Mouse (Mus musculus): ENCODE data around the gene Arpp21. TPM values are rescaled to one million over a fixed set of nuclear protein-coding genes. Genes with fewer than 3 reads are reported as not detected.
A peak's percentile ranks its signal among the peaks of the same experiment; 100 is the strongest.

Arpp21 gene
- 0.82 and 1.1 TPM in 2 replicates for polyA plus RNA-seq (2015; fragmentation: Nextera tagmentation; extraction: Ambion mirVana)

GRCm38 (mm10) chr9:112235696-112236397, at the start of gene Arpp21:
TSS of gene Arpp21 (minus strand) at chr9:112235938.
- H3K4me3 ChIP-seq (ENCODE audit: low read depth, low read length) = no peak within 1 kb of the TSS
- no peak within 1 kb of the TSS for H3K9ac ChIP-seq (ENCODE audit: low read depth, low read length)
- no peaks in the 10 kb centered on the region for H3K36me3 ChIP-seq (ENCODE audit: control insufficient read depth, insufficient read depth)
- no peaks in the 10 kb centered on the region for H3K9me3 ChIP-seq (ENCODE audit: control insufficient read depth)
- H3K4me2 ChIP-seq (replicated peaks; ENCODE audit: low read depth) = peak within 1 kb of the TSS; percentile 35
- H3K27me3 ChIP-seq (replicated peaks; ENCODE audit: control insufficient read depth, insufficient read depth, low read length) = peaks cover 23% of the 10 kb centered on the region
- H3K27ac ChIP-seq (ENCODE audit: low read depth, low read length) = no peak within 1 kb of the TSS
- H3K4me1 ChIP-seq (replicated peaks; ENCODE audit: control insufficient read depth, insufficient read depth, low read length) = no peaks in the 10 kb centered on the region
- no peak for ATAC-seq
- WGBS = 24% methylated on average over 16 of the region's 16 CpGs
- no peak for TF ChIP-seq CTCF (IDR thresholded peaks at IDR 0.05; ENCODE audit: low read depth)

GRCm38 (mm10) chr9:112272426-112272969, 36.8 kb upstream of the Arpp21 start:
- no peak for ATAC-seq
- 79% methylated on average over 8 of the region's 8 CpGs for WGBS

GRCm38 (mm10) chr9:112264982-112265641, 29.4 kb upstream of the Arpp21 start:
- Histone ChIP-seq H3K27ac (ENCODE audit: low read depth, low read length) (no peak overlapping the region), H3K4me2 (replicated peaks; ENCODE audit: low read depth) (no peak overlapping the region), H3K27me3 (replicated peaks; ENCODE audit: control insufficient read depth, insufficient read depth, low read length) (no peaks in the 10 kb centered on the region), H3K36me3 (ENCODE audit: control insufficient read depth, insufficient read depth) (no peaks in the 10 kb centered on the region), H3K9me3 (ENCODE audit: control insufficient read depth) (no peaks in the 10 kb centered on the region), H3K4me1 (replicated peaks; ENCODE audit: control insufficient read depth, insufficient read depth, low read length) (no peaks in the 10 kb centered on the region), H3K9ac (ENCODE audit: low read depth, low read length) (no peak overlapping the region), H3K4me3 (ENCODE audit: low read depth, low read length) (no peak overlapping the region)
- WGBS = 69% methylated on average over 4 of the region's 4 CpGs
- no peak for TF ChIP-seq CTCF (IDR thresholded peaks at IDR 0.05; ENCODE audit: low read depth)
- ATAC-seq = no peak

More at GRCm38 (mm10) chr9:112272426-112272969, 36.8 kb upstream of the Arpp21 start:
- H3K4me1 ChIP-seq (replicated peaks; ENCODE audit: control insufficient read depth, insufficient read depth, low read length) = no peaks in the 10 kb centered on the region
- no peak for TF ChIP-seq CTCF (IDR thresholded peaks at IDR 0.05; ENCODE audit: low read depth)
- no peaks in the 10 kb centered on the region for H3K36me3 ChIP-seq (ENCODE audit: control insufficient read depth, insufficient read depth)
- no peaks in the 10 kb centered on the region for H3K9me3 ChIP-seq (ENCODE audit: control insufficient read depth)
- no peak overlapping the region for H3K4me3 ChIP-seq (ENCODE audit: low read depth, low read length)
- H3K9ac ChIP-seq (ENCODE audit: low read depth, low read length) = no peak overlapping the region
- H3K27me3 ChIP-seq (replicated peaks; ENCODE audit: control insufficient read depth, insufficient read depth, low read length) = no peaks in the 10 kb centered on the region
- H3K4me2 ChIP-seq (replicated peaks; ENCODE audit: low read depth) = no peak overlapping the region
- H3K27ac ChIP-seq (ENCODE audit: low read depth, low read length) = no peak overlapping the region

- no peak for TF ChIP-seq CTCF (IDR thresholded peaks at IDR 0.05; ENCODE audit: low read depth)
- 81% methylated on average over 16 of the region's 16 CpGs for WGBS
- no peaks in the 10 kb centered on the region for H3K27me3 ChIP-seq (replicated peaks; ENCODE audit: control insufficient read depth, insufficient read depth, low read length)
- H3K4me1 ChIP-seq (replicated peaks; ENCODE audit: control insufficient read depth, insufficient read depth, low read length) = no peaks in the 10 kb centered on the region
- no peak overlapping the region for H3K27ac ChIP-seq (ENCODE audit: low read depth, low read length)
- no peak for ATAC-seq
- no peak overlapping the region for H3K9ac ChIP-seq (ENCODE audit: low read depth, low read length)
- no peak overlapping the region for H3K4me2 ChIP-seq (replicated peaks; ENCODE audit: low read depth)
- H3K9me3 ChIP-seq (ENCODE audit: control insufficient read depth) = no peaks in the 10 kb centered on the region
- no peaks in the 10 kb centered on the region for H3K36me3 ChIP-seq (ENCODE audit: control insufficient read depth, insufficient read depth)
- no peak overlapping the region for H3K4me3 ChIP-seq (ENCODE audit: low read depth, low read length)
Observed at GRCm38 (mm10) chr9:112261986-112262901, 26.5 kb upstream of the Arpp21 start.

GRCm38 (mm10) chr9:112261556-112261955, 25.8 kb upstream of the Arpp21 start:
- no peaks in the 10 kb centered on the region for H3K36me3 ChIP-seq (ENCODE audit: control insufficient read depth, insufficient read depth)
- WGBS = 81% methylated on average over 2 of the region's 2 CpGs

More at GRCm38 (mm10) chr9:112261556-112261955, 25.8 kb upstream of the Arpp21 start:
- H3K4me1 ChIP-seq (replicated peaks; ENCODE audit: control insufficient read depth, insufficient read depth, low read length) = no peaks in the 10 kb centered on the region
- H3K27me3 ChIP-seq (replicated peaks; ENCODE audit: control insufficient read depth, insufficient read depth, low read length) = no peaks in the 10 kb centered on the region
- H3K4me2 ChIP-seq (replicated peaks; ENCODE audit: low read depth) = no peak overlapping the region
- no peak for TF ChIP-seq CTCF (IDR thresholded peaks at IDR 0.05; ENCODE audit: low read depth)
- H3K9ac ChIP-seq (ENCODE audit: low read depth, low read length) = no peak overlapping the region
- ATAC-seq = no peak
- no peak overlapping the region for H3K4me3 ChIP-seq (ENCODE audit: low read depth, low read length)
- no peaks in the 10 kb centered on the region for H3K9me3 ChIP-seq (ENCODE audit: control insufficient read depth)
- H3K27ac ChIP-seq (ENCODE audit: low read depth, low read length) = no peak overlapping the region

Data from intestine, postnatal 0 days (tissue).